Mouse (Mus musculus) retina, embryonic 14.5 days (tissue): ENCODE results near the gene Irak1bp1.

ENCODE experiments used
- DNase-seq: peaks from one replicate; pipeline ENCODE4 v3.0.0-alpha.2; 2015; ENCODE audit warnings: low spot score

The Irak1bp1 gene

GRCm38 (mm10) chr9:82884177-82884576 is 54.8 kb downstream of the Irak1bp1 start:
- DNase-seq, result peak; percentile 42

- no peak for DNase-seq
Observed at GRCm38 (mm10) chr9:82888645-82889044, 59.3 kb downstream of the Irak1bp1 start.
